Mouse (Mus musculus): ENCODE results near the gene Tmem235.
"Not testable (repeated sequence)": the region's sequence is repeated elsewhere in the genome, so short reads cannot be mapped to it uniquely, and the experiment has no call there.

The Tmem235 gene

DNA sequence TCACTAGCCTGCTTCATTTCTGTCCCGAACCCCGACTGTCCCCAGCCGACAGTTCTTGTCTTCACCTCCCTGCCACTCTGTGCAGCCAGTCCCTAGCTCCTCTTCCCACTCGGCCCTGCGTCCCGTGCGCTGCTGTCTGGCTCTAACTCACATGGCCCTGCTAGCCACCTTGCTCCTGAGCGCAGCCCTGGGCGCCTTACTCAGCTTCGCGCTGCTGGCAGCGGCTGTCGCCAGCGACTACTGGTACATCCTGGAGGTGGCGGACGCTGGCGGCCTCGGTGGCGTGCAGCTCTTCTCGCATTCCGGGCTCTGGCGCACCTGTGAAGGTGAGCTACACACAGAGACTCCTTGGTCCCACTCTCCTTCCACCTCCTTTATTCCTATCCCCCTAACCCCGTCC lies at the start of gene Tmem235:
Tmem235 (plus strand) TSS at position 152 of the 400 bp plus-strand sequence.
- no peak for DNase-seq (ENCODE audit: low spot score in 2 of 2)

GRCm38 (mm10) chr11:117813867-117814266 lies 46.7 kb upstream of the Tmem235 start:
- DNase-seq (ENCODE audit: low spot score in 2 of 2) = no peak

DNA sequence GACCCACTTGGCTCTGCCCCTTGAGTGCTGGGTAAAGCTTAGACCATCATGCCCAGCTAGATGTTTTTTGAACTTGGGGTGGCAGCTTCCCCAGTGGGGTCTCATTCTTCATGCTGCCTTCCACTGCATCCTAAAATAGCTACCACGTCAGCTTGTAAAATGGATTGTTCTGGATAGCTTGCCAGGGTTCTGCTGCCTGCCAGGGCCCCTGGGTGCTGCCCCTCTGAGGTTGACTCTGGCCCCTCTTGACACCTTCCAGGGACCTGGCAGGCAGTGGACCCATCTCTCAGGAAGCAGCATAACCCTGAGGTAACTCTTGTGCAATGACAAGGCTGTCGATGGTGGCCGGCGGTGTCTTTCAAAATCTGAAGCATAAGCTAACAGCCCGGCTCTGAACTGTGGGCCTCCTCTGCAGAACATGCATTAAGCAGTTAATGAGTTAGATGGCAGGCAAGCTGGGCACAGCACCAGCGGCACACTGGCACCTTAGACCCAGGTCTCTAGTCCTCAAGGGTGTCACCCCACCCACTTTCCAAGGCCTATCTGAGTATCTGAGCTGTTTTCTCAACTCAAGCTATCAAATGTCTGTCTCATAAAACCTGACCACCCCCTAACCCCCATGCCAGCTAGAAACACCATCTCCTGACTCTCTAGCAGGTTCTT lies 45.7 kb upstream of the Tmem235 start:
- DNase-seq (ENCODE audit: low spot score in 2 of 2) = no peak

- not testable (repeated sequence) for DNase-seq (ENCODE audit: low spot score in 2 of 2)
These were observed 44.7 kb upstream of the Tmem235 start for GRCm38 (mm10) chr11:117815850-117816249.

DNA sequence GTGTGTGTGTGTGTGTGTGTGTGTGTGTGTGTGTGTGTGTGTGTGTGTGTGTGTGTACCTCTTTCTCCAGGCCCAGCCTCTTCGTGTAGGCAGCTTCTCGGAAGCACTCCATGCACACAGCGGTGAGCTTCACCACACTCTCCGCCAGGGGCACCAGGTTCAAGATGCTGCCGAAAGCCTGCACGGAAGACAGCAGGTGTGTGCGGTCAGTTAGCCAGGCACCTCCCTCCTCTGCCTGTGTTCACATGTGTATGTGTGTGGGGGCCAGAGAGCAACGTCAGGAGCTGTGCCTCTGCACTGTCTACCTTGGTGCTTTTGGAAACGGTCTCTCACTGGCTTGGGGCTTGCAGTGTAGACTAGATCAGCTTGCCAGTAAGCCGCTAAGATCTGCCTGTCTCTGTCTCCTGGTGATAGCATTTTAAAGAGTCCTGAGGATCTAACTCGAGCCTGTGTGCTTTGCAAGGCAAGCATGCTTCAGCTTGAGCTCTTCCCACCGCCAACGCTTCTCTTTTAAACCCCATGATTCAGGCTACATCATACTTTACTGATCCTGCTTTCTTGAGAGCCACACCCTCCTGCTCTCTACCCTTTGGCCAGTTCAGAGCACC lies 44.1 kb upstream of the Tmem235 start:
- no peak for DNase-seq (ENCODE audit: low spot score in 2 of 2)

DNA sequence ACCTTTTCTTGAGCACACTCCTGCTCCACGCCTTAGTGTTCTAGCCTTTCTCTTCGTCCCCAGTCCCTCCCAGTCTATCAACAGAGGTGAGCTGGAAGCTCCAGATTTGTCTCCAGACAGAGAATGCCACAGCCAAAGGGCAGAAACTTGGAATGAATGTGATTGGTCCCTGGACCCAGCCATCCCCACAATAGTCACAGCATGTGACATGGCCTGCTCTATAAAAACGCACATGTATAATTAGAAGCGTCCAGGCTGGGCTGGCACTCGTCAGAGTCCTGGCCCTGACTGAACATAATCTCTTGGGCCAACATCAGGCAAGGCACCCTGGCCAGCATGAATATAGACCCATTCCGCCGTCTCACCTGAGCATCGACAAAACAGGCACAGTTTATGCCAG lies 41.5 kb upstream of the Tmem235 start:
- no peak for DNase-seq (ENCODE audit: low spot score in 2 of 2)

DNA sequence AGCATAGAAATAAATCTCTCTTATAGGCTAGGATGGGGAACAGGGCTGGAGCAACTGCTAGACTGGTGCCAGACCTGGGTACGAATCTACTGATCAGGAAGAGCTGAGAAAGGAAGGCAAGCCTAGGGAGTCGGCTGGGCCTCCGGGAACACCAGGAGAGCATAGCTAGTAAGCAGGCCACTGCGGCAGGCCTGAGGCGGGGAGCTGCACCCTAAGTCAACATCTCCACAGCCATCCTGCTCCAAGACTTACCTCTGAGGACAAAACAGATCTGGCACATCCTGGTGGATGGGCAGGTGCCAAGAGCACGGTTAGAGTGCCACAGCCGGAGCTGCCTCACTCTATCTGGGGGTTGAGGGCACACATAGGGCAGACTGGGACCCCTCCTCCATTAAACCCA lies 40.4 kb upstream of the Tmem235 start:
- no peak for DNase-seq (ENCODE audit: low spot score in 2 of 2)

DNA sequence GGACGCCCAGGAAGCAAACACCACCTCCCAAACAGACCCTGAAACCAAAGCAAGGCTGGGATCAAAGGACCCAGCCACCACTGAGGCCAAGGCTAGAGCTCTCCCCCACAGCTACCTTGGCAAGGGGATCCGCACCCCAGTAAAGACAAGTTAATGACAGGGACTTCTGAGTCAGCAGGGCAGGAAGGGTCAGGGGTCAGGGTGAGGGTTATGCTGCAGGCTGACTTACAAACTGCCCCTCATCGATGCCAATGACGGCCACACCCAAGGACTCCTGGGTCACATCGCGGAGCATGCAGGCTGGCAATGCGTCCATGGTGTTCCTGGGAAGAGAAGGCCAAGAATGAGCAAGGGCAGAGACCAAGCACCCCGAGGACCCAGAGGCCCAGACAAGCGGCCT lies 38.7 kb upstream of the Tmem235 start:
- no peak for DNase-seq (ENCODE audit: low spot score in 2 of 2)

DNA sequence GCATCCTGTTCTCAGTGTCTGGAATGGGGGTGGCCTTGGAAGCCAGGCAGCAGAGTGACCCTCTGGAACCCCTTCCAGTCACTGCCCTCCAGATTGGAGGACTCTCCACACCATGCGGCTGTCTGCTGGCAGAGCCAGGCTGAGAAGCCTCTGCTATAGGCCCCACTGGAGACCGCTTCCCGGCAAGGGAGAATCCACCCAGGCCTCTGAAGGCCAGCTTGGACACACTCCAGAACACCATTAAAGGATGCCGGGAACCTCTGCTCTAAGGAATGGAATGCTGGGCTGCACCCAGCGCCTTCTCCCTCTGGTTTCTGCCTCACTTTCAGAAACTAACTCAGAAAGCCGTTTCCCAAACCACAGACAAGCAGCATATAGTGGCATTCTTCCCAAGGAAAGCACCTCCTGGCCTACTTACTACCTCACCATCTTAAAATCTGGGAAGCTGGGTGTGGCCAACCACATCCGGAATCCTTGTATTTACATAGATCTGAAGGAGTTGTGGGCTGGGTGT lies 37.8 kb upstream of the Tmem235 start:
- DNase-seq (ENCODE audit: low spot score in 2 of 2) = no peak

DNA sequence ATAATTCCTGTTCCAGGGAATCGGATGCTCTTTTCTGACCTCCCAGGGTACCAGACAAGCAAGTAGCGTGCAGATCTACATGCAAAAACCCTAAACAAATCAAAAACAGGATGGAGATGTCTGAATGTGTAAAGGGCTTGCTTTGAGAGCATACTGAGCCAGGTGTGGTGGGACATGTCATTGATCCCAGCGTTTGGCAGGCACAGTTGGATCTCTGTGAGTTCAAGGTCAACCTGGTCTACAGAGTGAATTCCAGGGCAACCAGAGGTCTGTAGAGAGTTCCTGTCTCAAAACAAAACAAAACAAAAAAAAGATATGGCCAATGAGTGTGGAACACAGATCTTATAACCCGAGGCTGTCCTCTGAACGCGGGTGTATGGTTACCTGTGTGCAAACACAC lies 37.1 kb upstream of the Tmem235 start:
- DNase-seq (ENCODE audit: low spot score in 2 of 2) = no peak

DNA sequence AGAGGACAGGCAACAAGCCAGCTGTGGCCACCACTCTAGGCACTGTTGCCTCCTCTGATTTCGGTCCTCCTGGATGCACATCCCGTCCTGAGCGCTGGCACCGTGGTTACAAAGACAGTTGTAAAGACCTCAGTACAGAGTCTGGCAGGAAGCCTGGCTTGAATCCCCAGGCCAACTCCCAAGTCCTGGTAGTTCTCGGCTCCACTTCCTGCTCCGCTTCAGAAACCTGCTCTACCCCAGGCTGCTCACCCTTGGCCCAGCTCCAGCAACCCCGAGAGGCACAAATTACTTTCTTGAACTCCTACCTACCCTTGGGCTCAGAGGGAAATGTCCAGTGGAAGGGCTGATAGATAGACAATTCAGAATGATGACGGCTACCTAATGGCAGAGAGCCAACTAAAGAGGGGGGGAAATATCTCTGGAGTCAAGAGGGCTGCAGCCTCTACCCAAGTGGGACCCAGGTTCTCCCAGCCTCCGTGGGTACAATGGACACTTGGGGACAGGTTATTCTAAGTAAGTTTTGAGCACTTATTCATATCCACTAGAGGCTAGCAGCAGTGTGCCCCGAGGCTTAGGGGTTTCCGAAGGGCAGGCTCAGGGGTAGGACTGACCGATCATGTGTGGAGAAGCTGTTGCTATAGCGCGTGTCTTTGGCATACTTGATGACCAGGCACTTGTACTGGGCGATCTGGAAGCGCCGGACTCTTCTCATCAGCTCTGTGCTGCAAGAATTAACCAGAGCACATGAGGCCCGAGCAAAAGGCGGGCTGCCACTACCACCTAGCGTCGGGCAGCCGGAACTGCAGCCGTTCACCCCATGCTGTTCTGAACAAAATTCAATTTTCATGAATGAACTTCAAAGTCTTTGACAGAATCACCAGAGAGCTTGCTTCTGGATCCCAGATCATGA lies 36.2 kb upstream of the Tmem235 start:
- peak; percentile 59 to 71 for DNase-seq (ENCODE audit: low spot score in 2 of 2)

- DNase-seq (ENCODE audit: low spot score in 2 of 2) = peak in 1 of 2 experiments; percentile 43
These were observed 35.0 kb upstream of the Tmem235 start, which contains the start of the genes Afmid and Tk1 for GRCm38 (mm10) chr11:117825333-117826101. Gene Afmid (plus strand): TSS chr11:117825924. Gene Tk1 (minus strand): TSS chr11:117826092.

DNA sequence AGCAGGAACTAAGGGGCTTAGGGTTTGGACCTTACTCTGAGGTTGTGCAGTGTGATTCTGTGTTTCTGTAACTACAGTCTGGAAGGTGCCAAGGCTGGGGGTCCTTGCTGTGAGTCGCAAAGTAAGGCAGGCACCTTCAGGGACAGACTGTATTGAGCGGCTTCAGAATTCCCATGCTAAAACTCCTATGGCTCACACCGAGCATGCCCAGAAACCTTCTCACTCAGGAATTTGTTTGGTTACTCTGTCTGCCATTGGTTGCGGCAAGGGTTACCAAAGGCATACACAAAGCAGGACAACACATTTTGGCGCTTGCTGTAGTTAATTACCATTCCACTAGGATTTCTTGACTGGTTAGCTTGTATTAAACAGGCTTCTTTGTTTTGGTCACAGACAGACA lies 34.4 kb upstream of the Tmem235 start:
- no peak for DNase-seq (ENCODE audit: low spot score in 2 of 2)

DNA sequence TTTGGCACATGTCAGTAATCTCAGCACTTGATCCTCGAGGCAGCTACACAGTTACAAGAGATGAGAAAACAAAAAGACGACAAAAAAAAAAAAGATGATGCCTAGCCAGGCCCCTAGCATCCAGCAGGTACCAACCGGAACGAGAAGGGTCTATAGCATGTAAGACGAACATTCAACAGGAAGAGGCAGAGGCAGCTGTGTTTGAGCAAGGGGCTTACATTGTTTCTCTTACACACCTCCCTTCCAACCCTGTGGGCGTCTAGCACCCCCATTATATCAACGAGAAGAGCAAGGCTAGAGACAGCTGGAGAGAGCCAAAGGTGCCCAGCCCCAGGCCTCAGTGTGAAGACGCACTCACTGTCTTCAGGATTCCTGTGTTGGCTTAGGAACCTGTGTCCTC lies 33.6 kb upstream of the Tmem235 start:
- DNase-seq (ENCODE audit: low spot score in 2 of 2) = no peak

GRCm38 (mm10) chr11:117827386-117827785 lies 33.2 kb upstream of the Tmem235 start:
- DNase-seq (ENCODE audit: low spot score in 2 of 2) = no peak

DNA sequence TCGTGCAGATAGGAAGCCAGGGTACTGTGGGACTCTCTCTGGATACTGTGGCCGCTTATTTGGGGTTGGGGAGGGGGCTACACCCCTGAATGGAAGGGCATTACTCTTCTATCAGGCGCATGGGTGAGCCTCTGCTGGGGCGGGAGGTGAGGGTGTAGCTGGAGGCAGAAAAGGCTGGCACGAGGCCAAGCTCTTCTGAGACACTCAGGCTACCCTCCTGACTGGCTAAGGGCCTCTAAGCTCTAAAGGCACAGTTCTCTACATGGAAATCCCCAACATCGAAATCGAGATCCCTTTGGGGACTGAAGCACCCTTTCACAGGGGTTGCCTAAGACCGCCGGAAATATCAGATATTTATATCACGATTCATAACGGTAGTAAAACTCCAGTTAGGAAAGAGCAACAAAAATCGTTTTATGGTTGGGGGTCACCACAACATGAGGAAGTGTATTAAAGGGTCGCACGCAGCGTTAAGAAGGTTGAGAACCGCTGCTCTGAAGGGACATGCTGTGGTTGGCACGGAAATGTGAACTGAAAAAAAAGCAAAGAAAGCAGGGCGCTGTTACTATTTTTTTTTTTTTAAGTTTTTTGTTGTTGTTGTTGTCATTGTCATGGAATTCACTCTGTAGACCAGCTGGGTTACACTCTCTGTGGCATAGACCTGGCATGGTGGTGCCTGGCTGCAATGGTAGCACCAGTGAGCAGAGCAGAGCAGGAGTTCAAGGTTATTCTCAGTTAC lies 32.2 kb upstream of the Tmem235 start:
- no peak for DNase-seq (ENCODE audit: low spot score in 2 of 2)

DNA sequence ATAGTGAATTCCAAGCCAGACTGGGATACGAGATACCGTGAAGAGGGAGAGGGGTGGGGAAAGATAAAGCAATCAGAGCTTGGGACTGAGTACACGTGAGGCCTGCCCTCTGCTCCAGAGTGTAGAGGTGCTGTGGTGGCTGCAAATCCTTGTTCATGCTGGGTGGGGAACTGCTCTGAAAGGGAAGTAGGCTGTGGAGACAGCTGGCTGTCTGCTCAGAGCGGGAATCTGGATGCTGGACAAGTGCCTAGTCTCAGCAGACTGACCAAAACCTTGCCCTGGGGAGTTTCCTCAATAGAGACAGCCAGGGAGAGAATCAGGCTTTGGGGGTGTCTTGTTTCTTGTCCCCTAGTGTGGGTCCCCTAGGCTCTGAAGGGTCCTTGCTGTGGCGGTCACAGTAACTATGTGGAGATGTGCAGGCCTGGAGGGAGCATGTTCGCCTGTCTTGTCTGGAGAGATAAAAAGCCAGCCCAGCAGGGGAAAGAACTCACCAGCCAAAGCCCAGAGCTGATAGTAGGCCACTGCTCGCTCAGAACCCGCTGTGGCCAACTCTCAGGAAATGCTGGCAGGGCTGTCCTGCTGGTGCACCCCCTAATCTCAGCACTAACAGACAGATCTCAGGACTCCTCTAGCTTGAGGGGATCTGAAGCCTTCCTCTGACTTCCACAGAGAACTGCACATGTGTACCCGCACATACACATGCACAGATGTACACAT lies 31.5 kb upstream of the Tmem235 start:
- DNase-seq (ENCODE audit: low spot score in 2 of 2) = no peak

GRCm38 (mm10) chr11:117829671-117830215 lies 30.8 kb upstream of the Tmem235 start:
- no peak for DNase-seq (ENCODE audit: low spot score in 2 of 2)

GRCm38 (mm10) chr11:117830401-117830800 lies 30.2 kb upstream of the Tmem235 start:
- no peak for DNase-seq (ENCODE audit: low spot score in 2 of 2)
